Mouse (Mus musculus) kidney, postnatal 25 days (tissue): ENCODE data around the gene Prune2.
A peak's percentile ranks its signal among the peaks of the same experiment; 100 is the strongest.

Source experiments
- DNase-seq, 2 experiments: peaks; one replicate each; pipeline ENCODE4 v3.0.0; 2021; ENCODE audit warnings: mixed read lengths in 2 of 2

The Prune2 gene

GRCm38 (mm10) chr19:16955613-16956271 is at the start of gene Prune2:
TSS of gene Prune2 (plus strand) at chr19:16956118.
- DNase-seq: peak; percentile 27 to 67

- DNase-seq: no peak
Measured at GRCm38 (mm10) chr19:16911507-16911906, 44.4 kb upstream of the Prune2 start.

- DNase-seq: no peak
Measured at GRCm38 (mm10) chr19:16924516-16924915, 31.4 kb upstream of the Prune2 start.

- no peak for DNase-seq
Measured at GRCm38 (mm10) chr19:16934664-16935063, 21.3 kb upstream of the Prune2 start.

GRCm38 (mm10) chr19:16948794-16949313 is 7.1 kb upstream of the Prune2 start:
- DNase-seq: no peak

- DNase-seq: no peak
Measured at GRCm38 (mm10) chr19:16949341-16949740, 6.6 kb upstream of the Prune2 start.

GRCm38 (mm10) chr19:16950051-16950450 is 5.9 kb upstream of the Prune2 start:
- DNase-seq: no peak

GRCm38 (mm10) chr19:16950664-16951363 is 5.1 kb upstream of the Prune2 start:
- no peak for DNase-seq

GRCm38 (mm10) chr19:16954736-16955135 is 1.2 kb upstream of the Prune2 start:
- no peak for DNase-seq

GRCm38 (mm10) chr19:16955231-16955612 is 696 bp upstream of the Prune2 start:
- DNase-seq: no peak

GRCm38 (mm10) chr19:16956319-16956718 is 401 bp downstream of the Prune2 start:
- no peak for DNase-seq

GRCm38 (mm10) chr19:16959051-16959450 is 3.1 kb downstream of the Prune2 start:
- no peak for DNase-seq

- no peak for DNase-seq
Measured at GRCm38 (mm10) chr19:16959551-16959950, 3.6 kb downstream of the Prune2 start.

- no peak for DNase-seq
Measured at GRCm38 (mm10) chr19:16961036-16961435, 5.1 kb downstream of the Prune2 start.

- no peak for DNase-seq
Measured at GRCm38 (mm10) chr19:16963178-16963577, 7.3 kb downstream of the Prune2 start.

- no peak for DNase-seq
Measured at GRCm38 (mm10) chr19:16968768-16969167, 12.8 kb downstream of the Prune2 start.

GRCm38 (mm10) chr19:16970612-16971011 is 14.7 kb downstream of the Prune2 start:
- no peak for DNase-seq

GRCm38 (mm10) chr19:16978910-16979309 is 23.0 kb downstream of the Prune2 start:
- DNase-seq: no peak

- no peak for DNase-seq
Measured at GRCm38 (mm10) chr19:16981743-16982142, 25.8 kb downstream of the Prune2 start.

- DNase-seq: peak in 1 of 2 experiments; percentile 7
Measured at GRCm38 (mm10) chr19:16984897-16985296, 29.0 kb downstream of the Prune2 start.

- DNase-seq: no peak
Measured at GRCm38 (mm10) chr19:16987984-16988383, 32.1 kb downstream of the Prune2 start.

- no peak for DNase-seq
Measured at GRCm38 (mm10) chr19:16992151-16992550, 36.2 kb downstream of the Prune2 start.

- DNase-seq: no peak
Measured at GRCm38 (mm10) chr19:16994260-16994659, 38.3 kb downstream of the Prune2 start.

GRCm38 (mm10) chr19:16997915-16998314 is 42.0 kb downstream of the Prune2 start:
- peak in 1 of 2 experiments; percentile 41 for DNase-seq
